Mouse (Mus musculus) liver, adult (tissue): Measurements from ENCODE around the gene Hoxb7.

Experiments
- GATA4 ChIP-seq: IDR thresholded peaks from 2 replicates; pipeline ENCODE4 v1.6.1; 2014; ENCODE audit warnings: mild to moderate bottlenecking, low read length; ENCODE audit not compliant: insufficient replicate concordance

The Hoxb7 gene

DNA sequence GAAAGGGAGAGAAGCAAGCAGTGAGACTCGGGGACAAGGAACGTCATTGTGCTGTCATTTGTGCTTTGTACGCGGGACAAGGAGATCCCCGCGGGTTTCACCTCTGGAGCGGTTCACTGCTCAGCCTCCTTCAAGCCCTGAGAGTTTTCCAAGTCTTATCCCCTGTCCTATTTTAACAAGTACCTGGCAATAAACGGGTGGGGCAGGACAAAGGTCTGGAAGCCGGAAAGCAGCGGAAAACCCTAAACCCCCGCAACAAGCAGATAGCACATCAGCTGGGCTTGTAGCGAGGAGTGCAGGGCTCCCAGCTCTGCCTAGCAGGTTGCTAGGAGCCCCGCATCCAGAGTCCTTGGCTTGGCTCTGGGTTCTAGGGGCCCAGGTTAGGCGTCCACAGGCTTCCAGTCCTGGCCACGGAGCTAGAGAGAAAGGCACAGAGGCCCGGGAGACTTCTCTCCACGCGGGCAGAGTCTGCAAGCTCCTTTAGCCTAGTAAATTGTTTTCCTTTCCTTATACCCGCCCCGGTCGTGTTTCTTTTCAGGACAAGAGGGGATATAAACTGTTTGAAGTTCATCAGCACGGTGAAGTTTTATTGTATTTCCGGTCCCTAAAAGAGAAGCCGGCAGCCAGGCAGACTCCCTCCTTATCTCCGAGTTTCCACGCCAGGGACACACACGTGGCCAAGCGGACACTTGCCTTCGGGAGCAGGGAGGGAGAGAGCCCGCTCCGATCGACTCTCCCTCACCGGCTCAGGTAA lies 22.6 kb upstream of the Hoxb7 start:
- no peak for TF ChIP-seq GATA4

DNA sequence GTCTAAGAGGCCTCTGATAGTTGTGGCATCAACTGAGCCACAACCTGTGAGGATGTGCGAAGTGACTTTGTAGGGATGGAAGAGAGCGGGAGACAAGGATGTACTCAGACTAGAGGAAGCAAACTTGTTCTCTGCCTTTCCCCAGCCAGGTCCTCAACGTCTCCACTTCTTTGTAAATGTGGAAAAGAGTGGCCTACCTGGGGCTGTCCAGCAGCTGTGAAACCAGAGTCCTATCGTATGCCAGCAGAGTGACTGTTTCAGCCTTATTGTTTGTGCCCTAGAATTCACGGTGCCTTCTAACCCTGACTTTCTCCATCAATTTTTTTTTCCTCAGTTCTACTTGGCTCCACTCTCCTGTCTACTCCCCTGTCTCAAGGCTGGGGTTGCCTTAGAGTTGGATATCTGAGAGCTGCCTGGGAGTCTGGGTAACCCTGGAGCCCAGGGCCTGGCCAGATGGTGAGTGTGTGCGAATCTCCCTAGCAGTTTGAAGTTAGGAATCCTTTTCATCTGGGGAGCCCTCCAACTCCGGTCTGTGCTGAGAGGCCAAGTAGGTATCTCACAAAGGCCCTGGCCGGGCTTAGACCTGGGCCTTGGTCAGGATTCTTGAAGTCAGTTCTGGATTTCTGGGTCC lies 21.9 kb upstream of the Hoxb7 start:
- no peak for TF ChIP-seq GATA4

DNA sequence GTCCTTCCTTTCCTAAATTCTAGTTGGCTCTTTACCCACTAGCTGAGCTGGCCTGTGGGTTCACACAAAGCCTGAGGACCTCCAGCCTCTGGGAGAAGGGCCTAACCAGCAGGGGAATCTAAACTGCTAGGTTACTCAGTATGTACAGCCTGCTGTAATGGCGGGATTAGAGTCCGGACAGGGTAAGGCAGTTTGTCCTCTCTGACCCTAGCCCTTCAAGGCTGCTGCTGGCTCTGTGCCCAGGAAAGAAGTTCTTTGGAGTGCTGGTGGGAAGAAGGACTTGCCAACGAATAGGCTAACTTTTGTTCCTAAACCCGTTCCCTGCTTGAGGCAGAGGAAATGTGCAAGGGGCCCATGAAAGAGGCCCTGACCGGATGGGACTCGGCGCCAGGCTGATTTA lies 20.5 kb upstream of the Hoxb7 start:
- no peak for TF ChIP-seq GATA4

DNA sequence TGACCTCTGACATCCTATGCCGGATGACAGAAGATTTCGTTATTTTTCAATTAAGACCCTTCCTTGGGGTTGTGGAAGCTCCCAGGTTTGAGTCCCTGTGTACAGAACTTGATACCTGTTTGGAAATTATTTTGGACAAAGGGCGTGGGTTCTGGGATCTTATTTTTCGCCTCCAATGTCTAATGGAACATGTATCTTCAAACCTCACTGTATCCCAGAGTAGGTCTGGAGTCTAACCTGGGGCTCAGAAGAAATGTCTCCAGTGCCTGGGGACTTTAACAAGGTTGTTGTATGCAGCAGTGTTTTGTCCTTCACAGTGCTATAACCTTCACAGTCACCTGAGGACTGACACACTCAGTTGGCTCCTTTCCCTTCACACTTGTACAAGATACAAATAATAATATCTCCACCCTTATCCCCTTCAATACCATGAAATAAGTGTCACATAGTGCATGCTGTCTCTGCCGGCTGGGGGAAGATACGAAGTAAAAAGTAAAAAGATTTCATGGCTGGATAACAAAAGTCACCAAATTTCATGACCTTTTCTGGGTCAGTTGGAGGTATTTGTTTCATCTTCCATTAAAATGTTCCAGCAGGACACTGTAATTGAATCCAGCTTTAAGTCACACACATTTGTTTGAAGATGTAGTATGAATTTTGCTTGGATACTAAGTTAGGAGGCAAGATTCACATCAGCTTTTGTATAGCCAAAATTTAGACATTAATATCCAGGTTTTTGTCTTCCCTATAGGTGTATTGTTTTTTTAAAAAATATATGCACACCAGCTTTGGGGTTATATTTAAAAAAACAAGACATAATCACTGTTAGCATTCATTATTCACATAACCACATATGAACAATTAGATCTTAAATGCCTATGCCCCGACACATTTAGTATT lies 19.2 kb upstream of the Hoxb7 start:
- TF ChIP-seq GATA4, result no peak

DNA sequence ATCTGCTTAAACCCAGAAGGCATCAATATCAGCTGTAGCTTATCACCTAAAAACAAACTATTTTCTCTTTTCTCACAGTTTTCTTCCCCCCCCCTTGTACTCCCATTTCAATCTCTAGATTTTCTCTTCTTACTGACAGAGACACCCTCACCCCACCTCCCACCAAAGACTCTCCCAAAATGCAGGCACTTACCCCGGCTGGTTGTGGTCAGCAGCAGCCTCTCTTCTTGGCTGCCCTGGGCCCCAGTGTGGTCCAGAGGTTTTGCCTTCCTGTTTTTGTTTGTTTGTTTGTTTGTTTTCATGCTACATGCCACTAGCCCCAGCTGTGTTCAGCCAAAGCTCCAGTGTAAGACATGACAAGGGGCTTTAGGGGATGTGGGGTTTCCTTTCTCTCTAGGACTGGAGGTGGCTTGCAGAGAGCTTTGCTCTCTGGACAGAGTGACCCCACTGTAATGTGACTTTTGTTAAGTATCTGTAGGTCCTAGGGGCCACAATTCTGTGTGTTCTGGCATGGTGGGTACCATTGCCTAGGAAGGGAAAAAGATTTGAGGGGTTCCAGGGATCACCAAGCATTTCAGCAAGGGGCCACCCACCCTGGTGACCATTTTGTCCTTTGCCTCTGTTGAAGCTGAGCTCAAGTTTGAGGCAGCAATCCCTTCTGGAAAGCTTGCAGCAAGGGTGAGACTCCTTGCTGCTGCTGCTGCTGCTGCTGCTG lies 18.2 kb upstream of the Hoxb7 start:
- TF ChIP-seq GATA4, result no peak

DNA sequence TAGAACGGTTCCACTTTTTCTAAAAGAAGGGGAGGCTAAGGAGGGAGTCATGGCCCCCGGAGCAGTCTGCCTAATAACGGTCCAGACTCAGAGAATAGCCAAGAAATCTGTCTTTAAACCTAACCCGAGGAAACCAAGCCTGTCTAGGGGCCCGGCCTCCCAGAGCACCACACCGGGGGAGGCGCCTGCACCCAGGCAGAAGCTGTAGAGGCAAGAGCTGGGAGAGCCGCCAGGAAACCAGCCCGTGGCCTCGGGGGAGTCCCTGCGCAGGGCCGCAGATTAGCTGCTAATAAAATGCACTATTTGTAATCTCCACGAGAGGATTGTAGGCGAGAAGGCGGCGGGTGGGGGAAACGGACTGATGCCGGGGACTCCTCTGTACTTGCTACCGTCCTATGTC lies 16.6 kb upstream of the Hoxb7 start:
- no peak for TF ChIP-seq GATA4

DNA sequence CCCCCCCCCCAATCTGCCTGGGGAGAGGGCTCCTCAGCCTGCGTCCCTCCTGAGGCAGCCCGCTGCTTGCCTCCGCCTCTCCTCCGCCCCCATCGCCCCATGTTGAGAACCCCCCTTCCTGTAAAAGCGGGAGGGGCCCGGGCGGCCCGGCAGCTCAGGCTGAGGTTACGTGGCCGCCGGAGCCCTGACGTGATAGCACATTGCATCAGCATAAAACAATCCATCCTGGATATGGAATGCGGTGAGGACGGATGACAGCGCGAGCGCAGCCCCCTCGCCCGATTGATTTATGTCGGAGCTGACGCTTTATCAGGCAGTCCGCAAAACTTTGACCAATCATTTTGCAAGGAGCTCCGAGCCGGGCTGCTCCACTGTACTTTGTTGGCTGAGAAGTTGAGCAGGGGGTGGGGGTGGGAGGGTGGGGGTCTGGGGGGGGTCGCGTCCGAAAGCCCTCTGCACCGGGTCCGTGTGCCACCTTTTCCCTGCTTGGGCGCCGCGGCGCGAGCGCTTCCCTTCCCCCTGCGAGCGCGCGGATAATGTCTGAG lies 15.4 kb upstream of the Hoxb7 start, which contains the start of gene Hoxb9:
TSS of gene Hoxb9 (plus strand) at position 462 of the 545 bp plus-strand sequence.
- TF ChIP-seq GATA4, result no peak

DNA sequence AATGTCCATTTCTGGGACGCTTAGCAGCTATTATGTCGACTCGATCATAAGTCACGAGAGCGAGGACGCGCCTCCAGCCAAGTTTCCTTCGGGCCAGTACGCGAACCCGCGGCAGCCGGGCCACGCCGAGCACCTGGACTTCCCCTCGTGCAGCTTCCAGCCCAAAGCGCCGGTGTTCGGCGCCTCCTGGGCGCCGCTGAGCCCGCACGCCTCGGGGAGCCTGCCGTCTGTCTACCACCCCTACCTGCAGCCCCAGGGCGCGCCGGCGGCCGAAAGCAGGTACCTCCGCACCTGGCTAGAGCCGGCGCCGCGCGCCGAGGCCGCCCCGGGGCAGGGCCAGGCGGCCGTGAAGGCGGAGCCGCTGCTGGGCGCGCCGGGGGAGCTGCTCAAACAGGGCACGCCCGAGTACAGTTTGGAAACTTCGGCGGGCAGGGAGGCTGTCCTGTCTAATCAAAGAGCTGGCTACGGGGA lies 14.8 kb upstream of the Hoxb7 start:
- no peak for TF ChIP-seq GATA4

DNA sequence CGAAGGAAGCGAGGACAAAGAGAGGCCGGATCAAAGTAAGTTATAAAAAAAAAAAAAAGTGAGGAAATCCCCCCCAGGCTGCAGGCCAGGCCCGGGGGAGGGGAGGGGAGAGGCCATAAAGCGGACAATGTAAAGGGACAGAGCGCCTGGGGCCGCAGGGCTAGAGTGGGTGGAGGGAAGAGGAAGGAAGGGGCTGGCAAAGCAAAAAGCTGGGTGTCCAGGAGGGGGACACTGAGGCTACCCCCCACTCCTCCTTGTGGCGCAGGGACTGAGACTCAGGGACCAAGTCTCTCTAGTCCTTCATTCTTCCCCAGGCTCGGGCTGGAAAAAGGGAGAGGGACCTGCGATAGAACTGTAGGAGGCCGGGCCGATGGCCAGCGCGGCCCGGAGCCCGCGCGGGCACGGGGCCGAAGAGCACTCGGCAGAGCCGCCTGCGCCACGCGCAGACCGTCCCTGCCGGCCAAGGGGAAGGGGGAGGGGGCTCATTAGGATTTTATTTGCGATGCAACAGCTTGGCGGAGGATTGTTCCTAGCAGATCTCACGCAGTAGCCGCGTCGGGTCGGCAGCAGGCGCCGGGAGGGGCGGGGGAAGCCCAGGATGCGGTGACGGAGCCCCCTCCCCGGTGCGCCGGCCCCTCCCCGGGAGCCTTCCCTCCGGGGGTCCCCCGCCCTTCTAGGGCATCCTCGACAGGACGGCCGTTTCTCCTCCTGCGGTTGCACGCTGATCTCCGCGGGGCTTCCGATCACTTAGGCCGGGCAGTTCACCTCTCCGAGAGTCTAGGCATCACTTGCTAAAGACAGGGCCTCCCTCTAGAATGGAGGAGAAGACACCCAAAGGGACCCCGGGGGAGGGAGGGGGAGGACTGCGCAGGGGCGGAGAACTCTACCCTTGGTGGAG lies 14.2 kb upstream of the Hoxb7 start:
- TF ChIP-seq GATA4, result no peak

DNA sequence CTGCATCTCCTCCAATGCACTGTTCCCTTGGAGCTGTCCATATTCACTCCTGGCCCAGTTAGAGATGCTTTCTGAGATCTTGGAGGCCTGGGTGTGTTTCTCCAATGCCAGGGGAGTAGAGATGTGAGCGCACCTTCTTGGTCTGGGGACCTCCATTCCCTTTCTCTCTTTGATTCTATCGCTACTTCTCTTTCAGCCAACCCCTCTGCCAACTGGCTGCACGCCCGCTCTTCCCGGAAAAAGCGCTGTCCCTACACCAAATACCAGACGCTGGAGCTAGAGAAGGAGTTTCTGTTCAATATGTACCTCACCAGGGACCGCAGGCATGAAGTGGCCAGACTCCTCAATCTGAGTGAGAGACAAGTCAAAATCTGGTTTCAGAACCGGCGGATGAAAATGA lies 12.0 kb upstream of the Hoxb7 start:
- no peak for TF ChIP-seq GATA4

DNA sequence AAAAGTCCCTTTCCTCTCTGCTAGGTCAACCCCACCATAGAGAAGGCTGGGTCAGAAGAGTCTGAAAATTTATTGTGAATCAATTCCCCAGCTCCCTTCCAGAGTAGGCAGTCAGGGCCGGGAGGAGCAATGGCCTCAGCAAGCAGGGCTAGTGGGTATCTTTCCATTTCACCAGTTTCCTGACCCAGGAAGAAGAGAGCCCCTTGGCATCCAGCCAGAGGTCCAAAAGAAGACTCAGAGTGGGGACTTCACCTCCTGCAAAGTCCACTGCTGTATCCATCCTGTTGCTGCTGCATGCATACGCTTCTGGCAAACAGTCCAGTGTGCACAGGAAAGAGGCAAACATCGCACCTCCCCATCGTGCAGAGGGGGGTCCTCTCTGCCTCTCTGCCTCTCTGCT lies 10.5 kb upstream of the Hoxb7 start:
- no peak for TF ChIP-seq GATA4

DNA sequence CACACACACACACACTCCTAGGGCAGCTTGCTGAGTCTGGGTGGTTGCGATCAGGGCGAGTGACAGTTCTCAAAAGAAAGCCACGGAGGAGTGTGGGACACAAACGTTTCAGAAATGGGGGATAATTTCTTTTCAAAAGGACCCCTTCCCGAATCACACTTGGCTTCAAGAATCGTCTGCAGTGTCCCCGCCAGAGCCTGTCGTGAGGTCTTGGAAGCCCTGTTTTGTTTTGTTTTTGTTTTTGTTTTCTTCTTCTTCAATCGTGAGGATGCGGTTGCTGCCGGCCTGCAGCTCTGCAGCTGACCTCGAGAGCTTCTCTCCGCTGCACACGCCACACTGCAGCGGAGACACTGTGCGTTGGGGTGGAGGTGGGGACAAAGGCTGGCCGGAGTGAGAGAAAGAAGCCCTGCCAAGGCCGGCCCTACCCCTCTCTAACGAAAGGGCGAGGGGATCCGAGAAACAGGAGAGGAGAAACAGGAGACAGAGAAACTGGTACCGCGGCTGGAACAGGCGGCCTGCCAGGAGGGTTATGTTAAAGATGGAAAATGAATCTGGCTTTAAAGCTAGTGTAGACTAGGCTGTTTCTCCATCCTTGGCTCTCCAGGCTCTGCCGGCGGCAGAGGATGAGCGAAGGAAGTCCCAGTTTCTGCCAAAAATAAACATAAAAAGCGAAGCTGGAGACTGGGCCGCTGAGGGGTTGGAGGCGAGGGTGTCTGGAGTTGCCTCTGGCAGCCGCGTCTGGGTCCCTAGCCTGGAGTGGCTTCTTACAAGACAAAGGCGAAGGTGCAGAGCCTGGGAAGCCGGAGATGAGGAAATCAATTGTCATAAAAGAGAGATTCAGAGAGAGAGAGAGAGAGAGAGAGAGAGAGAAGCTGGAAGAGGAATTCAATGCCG lies 9.0 kb upstream of the Hoxb7 start:
- no peak for TF ChIP-seq GATA4

DNA sequence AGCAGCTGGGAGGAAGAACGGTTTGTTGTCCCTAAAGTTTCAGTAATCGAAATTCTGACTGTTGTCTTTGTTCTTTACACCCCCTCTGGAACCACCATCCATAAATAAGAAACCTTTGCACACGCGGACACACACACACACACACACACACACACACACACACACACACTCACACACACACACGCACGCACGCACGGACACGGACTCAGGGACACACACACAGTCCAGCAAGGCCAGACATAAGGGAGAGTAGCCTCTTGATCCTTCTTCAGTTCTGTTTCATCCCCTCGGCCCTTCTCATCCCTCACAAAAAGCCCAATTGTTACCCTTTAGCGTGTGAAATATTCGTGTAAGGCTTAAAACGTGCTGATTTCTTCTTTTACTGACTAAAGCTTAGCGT lies 8.1 kb upstream of the Hoxb7 start:
- no peak for TF ChIP-seq GATA4
